Mouse (Mus musculus) retina, embryonic 14.5 days (tissue): ENCODE data around the gene Zdhhc12.
A peak's percentile ranks its signal among the peaks of the same experiment; 100 is the strongest.

Experiments used
- DNase-seq: peaks from one replicate; pipeline ENCODE4 v3.0.0-alpha.2; 2015; ENCODE audit warnings: low spot score

Zdhhc12 gene

DNA sequence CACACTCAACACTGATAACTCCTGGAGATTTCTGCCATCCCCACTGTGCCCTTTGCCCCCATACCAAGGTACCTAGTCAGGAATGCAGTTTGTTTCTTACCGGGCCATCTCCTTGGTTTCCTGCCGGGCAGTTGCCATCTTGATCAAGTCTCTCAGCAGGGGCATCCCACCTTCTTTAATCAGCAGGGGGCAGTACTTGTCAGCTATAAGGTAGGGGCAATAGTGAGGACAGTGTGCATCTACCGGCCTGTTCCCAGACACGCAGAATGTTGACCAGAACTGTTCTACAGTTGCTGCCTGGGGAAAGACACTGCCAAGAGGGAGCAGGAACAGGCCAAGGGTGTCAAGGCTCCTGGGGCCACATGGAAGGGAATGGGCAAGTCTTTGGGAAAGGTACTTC, 6.8 kb upstream of the Zdhhc12 start:
- DNase-seq: no peak

DNA sequence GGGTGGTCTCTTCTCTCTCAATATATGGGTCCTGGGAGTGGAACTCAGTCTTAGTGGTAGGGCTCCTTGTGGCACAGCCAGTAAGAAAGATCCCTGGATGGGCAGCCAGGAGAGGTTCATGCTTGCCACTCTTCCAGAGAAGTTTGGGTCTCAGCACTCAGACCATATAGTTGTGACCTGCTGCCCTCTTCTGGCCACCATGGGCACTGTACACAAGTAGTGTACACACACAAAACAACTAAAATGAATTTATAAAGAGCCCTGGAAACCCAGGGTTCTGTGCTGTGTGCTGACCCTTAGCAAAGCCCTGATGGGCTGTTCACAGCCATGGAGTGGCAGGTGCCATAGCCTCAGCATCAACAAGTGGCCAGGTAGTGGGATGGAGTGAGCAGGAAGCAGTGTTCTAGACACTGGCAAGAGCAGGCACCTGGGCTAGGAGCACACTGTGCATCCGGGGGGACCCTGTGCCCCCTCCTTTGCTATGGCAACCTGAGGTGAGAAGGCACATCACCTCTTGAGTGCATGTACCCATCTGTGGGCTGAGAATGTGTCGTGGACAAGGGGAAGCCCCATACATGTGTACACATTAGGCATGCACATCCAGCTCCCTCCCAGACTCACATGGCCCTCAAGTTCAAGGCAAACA, 2.6 kb upstream of the Zdhhc12 start:
- peak; percentile 76 for DNase-seq

DNA sequence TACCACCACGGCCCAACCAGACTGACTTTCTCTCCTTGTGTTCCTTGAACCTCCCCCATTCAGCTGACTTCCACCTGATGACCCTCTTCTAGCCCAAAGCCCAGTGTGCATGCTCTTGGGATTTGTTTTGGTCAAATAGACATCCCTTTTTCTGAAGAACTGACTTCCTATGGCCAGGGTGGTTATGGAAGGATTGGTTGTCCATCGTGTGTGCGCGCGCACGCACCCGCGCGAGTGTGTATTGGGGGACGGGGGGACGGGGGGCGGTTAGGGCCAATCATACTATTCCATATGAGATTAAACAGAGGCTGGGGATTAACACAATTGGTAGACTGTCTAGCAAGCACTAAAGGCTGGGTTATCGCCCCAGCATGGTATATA, 750 bp upstream of the Zdhhc12 start:
- peak; percentile 35 for DNase-seq

DNA sequence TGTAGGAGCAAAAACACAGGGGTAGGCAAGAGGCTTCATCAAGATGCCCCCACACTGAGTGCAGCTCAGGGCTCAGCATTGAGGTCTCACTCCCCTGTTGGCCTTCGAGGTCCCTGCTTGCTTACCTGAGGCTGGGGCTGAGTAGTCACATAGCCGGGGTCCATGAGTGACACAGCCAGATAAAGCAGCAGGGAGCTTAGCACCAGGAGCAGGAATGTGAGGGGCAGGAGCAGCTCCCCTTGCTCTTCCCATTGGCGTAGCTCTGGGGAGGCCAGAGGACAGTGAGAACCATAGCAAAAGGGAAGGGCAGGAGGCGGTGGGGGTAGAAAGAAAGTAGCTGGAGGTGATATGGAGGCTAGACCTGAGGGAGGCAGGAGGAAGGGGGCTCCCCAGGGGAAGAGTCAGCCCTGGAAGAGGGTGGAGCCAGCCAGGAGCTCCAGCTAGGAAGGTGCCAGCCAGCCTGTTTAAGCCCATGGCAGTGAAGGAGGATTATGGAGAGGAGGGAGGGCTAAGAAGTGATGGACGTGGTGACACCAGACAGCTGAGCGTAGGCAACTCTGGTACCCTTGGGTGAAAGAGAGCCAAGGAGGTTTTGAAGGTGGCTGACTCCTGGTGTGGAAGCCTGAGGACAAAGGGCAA, 1.0 kb downstream of the Zdhhc12 start:
- no peak for DNase-seq

DNA sequence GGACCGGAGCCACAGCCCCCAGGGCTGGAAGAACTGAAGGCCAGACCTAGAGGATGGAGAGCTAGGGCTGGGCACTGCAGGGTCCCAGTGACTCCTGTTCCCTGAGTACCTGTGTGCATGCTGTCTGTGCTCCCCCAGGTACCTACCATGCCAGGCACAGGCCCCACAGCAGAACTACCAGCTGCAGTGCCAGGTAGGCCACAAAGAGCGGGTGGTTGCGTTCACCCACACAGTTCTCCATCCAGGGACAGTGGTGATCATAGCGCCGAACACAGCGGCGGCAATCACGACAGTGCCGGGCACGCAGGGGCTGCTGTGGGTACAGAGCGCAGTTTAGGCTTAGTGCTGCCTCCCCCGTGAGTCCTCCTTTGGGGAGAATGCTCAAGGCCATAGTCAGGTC, 1.9 kb downstream of the Zdhhc12 start:
- no peak for DNase-seq

DNA sequence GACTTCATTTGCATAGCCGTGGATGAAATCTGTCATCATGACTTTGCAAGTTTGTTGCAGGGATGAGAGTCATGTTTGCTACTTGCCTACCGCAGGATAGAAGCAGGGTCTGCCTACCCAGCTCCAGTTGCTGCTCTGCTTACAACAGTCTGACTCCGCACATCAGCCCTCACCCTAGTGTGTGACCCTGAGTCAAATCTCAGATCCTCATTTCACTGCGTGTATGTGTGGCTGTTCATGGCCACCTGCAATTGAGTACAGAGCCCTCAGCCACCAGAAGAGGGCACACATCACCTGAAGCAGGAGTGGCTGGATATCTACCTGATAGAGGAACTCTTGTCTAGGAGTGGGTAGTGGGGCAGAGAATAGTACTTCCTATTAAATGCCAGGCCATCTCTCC, 6.1 kb downstream of the Zdhhc12 start:
- DNase-seq: no peak

DNA sequence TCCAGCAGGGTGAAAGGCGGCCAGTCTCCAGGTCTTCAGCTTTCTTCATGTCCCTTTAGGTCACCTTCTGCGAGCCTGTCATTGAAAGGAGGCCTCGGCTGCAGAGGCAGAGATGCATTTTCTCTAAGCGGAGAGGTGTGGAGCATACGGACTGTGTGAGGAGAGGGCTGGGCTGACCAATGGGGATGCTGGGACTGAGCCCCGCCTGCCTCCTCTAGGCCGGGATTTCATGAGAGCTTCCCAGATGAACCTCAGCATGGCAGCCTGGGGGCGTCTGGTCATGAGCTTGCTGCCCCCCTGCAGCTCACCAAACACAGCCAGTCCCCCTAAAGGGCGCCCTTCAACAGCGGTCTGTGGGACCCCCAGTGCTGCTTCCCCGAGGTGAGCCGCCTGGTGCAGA, 8.8 kb downstream of the Zdhhc12 start:
- peak; percentile 51 for DNase-seq

DNA sequence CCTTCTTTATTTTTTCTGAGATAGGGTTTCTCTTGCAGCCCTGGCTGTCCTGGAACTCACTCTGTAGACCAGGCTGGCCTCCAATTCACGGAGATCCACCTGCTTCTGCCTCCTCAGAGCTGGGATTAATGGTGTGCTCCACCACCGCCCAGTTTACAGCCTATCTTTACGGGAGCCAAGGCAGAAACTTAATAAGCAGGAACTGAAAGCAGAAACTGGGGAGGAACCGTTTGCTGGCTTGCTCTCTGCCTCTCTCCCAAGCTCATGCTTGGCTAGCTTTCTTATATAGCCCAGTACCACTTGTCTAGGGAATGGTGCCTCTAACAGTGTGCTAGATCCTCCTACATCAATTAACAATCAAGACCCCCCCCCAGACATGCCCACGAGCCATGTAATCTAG, 9.3 kb downstream of the Zdhhc12 start:
- DNase-seq: no peak

DNA sequence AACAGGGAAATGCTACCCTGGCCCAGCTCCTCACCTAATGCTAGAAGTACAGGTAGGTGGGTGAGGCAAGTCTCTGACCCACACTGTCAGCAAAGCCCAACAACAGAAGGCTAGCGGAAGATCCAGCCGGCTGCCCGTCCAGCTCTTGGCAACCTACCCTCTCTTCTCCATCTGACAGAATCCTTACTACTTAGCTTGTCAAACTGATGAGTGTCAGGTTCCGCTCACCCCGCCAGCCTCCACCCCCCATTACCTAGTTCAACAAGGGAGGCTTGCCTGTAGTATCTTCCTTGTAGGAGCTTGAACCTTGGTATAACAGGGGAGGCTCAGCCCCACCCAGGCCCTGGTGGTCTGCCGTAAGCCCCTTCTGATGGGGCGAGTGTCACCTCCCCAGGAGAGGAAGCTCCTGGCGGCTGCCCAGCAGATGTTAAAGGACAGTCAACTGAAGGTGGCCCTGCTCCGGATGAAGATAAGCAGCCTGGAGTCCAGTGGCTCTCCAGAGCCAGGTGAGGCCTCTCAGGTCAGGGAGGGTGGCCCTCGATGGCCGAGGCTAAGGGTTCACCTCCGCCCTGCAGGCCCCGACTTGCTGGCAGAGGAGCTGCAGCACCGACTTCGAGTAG, 13.2 kb downstream of the Zdhhc12 start:
- no peak for DNase-seq

DNA sequence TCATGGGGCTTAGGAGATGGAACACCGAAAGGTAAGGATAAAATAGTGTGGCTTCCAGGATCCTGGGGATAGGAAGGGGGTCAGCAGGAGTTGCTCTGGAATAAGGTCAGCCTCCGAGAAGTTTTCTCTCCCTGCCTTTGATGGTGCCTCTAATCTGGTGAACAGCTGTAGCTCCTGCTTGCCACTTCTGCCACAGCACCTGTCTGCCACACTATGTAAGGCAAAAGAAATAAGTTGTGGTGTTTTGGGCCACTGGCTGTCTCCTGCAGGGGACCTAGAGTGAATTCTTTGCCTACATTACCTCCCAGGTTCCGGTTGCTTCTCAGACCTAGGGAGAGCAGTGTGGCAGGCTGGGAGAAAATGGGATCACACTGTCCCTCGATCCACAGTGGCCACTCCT, 14.7 kb downstream of the Zdhhc12 start:
- no peak for DNase-seq

DNA sequence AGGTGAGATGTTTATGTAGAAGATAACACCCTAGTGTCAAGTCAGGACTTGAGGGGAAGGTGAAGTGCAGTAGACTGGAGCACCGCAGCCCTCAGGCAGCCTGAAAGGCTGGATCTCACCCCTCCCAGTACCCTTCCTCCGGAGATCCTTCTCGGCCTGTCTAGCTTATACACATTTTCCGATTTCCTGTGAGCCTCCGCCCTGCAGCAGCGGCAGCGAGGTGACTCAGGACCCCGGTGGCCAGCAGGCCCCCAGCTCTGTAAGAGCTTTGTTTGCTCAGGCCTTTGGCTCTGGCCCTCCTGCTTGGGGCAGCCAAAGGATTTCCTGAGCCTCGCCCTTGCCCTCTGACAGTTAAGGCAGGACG, 15.1 kb downstream of the Zdhhc12 start:
- DNase-seq: no peak

DNA sequence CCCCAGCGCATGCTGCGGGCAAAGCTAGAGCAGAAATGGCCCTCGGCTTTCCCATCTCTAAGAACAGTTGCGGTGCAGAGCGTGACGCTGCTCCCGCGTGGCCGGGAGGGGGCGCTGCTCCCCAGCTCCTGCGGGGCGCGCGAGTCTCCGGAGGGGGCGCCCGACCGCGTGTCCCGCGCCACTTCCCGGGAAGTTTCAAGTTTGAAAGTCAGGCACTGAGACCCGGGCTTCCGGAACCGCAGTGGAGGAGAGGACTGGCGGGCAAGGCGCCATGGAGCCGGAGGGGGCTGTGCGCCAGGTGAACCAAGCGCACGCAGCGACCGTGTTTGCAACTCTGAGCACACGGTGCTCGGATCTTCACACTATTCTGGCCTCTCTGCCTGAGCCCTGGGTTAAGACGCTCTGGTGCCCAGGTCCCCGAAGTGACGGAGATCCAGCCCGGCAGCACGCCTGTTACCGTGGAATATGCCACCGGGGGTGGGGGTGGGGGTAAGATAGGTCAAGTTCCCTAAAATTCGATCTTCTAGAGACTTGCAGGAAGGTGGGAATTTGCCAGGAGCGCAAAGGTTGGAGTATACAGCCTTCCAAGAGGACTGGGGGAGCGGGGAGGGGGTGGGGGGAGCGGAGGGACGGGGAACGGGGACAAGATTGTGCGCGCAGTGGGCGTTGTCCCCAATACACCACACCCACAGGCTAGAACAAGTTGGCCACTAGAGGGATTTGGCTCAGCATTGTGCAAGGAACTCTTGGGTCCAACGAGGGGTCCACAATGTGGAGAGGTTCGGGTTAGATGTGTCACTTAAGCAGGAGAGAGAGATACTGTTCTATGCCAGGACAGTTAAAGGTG, 15.7 kb downstream of the Zdhhc12 start, which contains the start of gene Pkn3:
TSS of gene Pkn3 (plus strand) at position 183 of the 847 bp plus-strand sequence.
- peak; percentile 92 for DNase-seq

DNA sequence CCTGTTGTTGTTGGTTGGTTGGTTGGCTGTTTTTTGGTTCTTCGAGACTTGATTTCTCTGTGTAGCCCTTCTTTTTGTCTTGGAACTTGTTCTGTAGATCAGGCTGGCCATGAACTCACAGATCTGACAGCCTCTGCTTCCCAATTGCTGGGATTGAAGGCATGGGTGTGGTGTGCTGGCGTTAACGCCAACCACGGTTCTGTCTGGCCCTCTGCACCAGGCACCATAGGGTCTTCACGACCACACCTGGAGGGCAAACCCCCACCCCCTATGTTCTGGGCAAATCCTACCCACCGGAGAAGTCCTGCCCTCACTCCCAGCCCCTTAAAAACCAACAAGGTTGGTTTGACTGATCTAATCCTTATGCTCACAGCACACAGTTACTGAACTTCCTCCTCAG, 16.5 kb downstream of the Zdhhc12 start:
- DNase-seq: no peak

DNA sequence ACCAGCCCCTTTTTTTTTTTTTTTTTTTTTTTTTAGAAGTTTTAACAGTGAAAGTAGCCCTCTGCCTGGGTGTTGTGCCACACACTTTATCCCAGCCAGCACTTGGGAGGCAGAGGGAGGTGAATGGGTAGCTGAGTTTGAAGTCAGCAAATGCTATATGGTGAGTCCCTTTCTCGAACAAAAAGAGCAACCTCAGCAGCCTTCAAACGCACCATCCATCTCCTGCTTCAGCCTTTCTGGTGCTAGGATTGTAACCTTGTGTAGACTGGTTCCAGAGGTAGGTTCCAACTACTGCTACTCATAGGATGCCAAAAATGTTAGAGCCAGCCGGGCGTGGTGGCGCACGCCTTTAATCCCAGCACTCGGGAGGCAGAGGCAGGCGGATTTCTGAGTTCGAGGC, 17.0 kb downstream of the Zdhhc12 start:
- no peak for DNase-seq

DNA sequence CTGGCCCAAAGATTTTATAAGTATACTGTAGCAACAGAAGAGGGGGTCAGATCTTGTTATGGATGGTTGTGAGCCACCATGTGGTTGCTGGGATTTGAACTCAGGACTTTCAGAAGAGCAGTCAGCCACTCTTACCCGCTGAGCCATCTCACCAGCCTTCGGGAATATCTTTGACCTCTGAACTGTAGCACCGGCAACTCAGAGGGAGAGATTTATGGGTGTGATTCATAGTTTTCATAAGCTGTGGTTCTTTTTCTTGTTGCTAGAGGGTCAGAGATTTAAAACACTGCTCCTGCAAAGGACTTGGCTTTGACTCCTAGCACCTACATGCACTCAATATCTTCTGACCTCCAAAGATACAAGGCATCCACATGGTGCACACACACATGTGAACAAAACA, 17.8 kb downstream of the Zdhhc12 start:
- DNase-seq: no peak

DNA sequence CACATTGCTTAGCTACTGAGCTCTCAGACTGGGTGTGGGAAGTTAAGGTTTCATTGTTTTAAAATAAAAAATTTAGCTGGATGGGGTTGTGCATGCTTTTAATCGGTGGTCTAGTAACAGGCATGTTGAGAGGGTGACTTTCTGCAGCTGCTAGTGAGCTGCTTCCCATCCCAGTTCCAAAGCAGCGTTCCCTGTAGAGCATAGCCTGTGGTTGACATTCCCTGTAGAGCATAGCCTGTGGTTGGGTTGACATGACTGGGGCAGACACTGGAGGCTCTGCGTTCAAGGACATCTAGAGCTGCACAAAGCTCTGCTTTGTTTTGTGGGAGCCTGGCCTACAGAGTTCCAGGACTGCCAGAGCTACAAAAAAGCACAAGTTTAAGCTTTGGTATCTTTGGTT, 20.2 kb downstream of the Zdhhc12 start:
- DNase-seq: no peak

DNA sequence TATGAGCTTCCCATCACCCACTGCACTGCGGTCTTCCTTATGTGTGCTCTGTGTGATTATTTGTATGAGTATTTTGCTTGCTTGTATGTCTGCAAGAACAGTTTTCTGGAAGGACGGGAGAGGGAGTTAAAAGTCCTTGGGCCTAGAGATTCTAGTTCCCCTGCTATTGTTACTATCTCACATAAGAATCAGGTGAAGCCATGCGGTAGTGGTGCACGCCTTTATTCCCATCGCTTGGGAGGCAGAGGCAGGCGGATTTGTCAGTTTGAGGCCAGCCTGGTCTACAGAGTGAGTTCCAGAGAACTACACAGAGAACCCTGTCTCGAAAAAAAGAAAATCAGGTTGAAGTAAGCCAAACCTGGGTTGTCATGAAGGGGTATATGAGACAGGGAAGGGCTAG, 20.6 kb downstream of the Zdhhc12 start:
- no peak for DNase-seq

DNA sequence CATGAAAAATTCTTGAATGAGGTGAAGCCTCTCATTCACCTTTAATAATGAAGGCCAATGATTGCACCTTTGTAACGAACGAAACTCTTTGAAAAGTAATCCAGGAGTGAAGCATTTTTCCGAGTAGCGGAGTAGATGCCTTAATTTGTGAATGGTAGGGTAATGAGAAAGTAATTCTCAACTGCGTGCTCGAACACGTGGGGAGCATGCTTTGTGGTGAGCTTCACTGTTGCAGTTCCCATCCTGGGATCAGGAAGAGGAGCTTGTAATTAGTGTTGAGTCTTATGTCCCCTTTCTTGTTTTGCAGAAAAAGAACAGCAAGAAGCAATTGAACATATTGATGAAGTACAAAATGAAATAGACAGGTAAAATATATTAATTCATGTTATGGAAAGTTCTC, 25.5 kb downstream of the Zdhhc12 start:
- no peak for DNase-seq

DNA sequence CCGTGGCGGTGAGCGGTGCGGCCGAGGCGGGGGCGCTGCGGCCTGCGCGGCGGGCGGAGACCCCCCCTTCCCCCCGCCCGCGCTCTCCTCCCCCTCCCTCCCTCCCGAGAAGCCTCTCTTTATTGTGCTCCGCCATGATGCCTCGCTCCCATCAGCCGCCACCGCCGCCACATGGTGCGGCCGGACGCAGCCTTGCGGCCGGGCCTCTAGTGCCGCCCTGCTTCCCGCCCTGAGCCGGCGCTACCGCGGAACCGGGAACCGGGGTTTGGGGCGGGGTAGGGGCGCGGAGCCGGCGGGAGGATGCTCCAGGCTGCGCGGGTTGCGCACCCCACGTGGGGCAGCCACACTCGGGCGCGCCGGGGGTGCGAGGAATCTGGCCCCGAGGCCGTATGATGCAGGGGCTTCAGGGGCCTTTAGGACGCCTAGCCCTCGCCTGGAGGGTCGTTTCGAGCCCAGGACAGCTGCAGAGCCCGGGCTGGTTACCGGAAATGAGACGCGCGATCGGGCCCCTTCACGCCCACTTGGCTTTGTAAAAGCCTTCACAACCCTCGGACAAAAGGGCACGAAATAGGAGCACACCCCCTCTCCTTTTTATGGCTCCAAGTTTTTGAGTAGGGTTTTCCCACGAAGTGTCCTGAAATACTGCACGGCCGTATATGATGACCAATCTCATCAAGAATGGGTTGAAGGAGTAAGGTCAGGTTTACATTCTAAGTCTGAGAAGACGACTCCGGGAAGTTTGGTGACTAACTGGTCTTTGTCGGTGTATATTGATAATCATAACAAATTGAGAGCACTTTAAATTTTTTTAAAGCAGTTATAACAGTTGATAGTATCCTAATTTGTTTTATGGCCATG, 26.2 kb downstream of the Zdhhc12 start:
- DNase-seq: peak; percentile 62

DNA sequence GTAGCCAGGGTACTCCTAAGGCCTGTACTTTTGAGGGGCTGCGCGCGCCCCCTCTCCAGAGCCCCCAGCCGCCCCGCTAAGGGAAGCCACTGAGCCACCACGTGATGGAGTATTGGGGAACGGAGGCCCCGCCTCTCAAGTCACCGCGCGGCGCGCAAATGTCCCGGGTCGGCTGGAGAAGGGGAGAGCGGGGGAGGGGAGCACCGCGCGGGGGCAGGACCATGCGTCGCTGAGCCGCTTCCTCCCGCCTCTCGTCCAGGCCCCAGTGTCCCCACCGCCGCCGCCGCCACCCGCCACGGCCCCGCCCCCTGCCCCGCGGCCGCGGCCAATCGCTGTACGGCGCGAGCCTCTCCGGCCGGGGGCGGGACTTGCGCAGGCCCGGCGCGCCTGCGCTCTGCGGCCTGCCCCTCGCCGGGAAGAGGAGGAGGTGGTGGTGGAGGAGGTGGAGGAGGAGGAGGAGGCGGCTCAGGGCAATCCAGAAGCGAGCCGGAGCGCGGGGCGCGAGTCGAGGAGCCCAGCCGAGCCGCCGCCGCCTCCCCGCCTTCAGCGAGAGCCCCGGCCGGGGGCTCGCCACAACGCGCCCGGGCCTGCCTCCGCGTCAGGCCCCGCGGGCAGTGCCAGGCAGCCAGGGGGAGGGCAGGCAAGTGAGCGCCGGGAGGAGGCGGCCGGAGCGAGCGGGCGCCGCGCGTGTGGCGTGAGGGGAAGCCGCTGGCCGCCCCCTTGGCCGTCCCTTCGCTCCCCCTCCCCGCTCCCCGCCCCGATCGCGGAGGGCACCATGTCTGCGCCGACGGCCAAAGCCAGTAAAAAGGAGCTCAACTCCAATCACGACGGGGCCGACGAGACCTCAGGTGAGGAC, 27.2 kb downstream of the Zdhhc12 start:
- peak; percentile 96 for DNase-seq

DNA sequence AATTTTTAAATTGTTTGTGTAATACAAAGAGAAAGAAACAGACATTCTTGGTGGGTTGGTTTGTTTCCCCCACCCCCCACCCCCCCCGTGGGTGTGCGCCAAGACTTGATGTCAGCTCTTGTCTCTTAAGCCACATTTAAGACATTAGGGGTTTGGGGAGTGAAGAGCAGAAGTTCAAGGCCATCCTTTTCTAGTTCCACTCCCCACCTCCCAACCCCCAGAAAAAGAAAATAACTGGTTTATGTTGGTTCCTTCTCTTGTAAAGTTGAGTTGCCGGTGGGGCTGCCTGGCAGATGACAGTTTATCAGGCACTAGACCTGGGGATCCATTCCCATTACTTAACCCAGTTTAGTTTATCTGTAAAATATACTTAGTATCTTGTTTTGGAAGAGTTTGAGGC, 29.1 kb downstream of the Zdhhc12 start:
- no peak for DNase-seq
